Mouse (Mus musculus): ENCODE measurements around the gene Nek2.
A peak's percentile ranks its signal among the peaks of the same experiment; 100 is the strongest.

Nek2 gene

DNA sequence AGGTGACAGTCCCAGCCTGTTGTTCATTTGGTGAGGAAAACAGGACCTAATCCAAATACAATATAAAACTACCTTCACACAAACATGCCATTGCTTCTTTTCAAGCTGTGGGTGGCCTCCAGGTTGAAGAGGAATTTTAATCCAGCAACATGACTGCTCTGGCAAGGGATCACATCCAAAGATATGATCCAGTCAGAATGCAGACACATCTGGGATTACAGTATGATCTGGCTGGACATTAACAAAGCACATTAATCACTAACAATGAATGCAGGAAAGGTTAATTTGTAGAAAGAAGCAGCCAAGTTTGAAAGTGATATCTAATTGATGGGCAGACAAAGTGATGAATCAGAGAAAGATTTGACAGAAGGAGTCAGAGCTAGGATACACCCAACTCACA lies 36.9 kb downstream of the Nek2 start:
- no peak for DNase-seq (ENCODE audit: low spot score in 2 of 2)

GRCm38 (mm10) chr1:191859847-191860246 lies 38.6 kb downstream of the Nek2 start:
- DNase-seq (ENCODE audit: low spot score in 2 of 2) = peak; percentile 46 to 49

DNA sequence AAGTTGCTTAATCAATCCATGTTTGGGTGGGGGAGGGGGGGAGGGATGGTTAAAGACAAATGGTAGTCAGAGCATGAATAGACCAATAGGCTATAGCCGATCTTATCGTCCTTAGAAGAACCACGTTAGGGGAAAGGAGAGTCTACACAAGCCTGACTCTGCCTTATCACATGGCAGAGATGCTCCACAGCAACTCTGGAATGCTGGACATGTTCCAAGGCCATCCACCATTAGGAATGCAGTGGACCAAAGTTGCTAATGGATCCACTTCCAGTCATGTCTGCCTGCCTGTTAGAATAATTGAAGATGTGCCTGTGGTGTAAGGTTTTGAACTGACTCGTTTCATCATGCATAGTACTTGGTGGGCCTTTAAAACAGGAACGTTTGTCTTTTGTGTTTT lies 40.0 kb downstream of the Nek2 start:
- no peak for DNase-seq (ENCODE audit: low spot score in 2 of 2)

GRCm38 (mm10) chr1:191863833-191864550 lies 42.7 kb downstream of the Nek2 start:
- no peak for DNase-seq (ENCODE audit: low spot score in 2 of 2)

- no peak for DNase-seq (ENCODE audit: low spot score in 2 of 2)
These were observed 43.3 kb downstream of the Nek2 start for GRCm38 (mm10) chr1:191864551-191865027.

DNA sequence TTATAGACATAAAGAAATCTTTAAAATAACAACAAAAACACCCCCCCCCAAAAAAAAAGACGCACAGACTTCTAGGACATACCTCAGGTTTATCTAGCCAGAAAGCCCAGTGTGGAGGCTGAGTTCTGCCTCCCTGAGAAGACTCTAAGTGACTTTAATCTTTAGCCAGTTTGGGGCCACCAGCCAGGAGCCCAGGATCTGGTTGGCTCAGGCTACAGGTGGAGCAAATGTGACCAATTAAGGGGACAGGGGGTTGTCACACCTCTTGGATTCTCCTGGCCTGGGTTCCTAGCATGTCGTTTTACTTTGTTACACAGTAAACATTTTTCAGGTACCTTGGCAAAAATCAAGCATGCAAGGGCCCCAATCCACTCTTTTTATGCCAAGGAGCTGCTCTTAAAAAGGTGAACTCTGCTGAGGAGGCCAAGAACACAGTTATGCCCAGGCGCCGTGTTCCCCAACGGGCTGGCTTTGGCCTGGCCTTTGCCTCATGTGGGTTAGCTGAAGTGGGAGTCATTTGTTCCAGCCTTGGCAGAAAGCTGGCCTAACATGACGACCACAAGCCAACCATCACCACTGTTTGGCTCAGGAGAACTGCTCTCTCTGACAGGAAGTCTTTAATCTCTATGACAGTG lies 50.9 kb downstream of the Nek2 start:
- DNase-seq (ENCODE audit: low spot score in 2 of 2) = no peak

DNA sequence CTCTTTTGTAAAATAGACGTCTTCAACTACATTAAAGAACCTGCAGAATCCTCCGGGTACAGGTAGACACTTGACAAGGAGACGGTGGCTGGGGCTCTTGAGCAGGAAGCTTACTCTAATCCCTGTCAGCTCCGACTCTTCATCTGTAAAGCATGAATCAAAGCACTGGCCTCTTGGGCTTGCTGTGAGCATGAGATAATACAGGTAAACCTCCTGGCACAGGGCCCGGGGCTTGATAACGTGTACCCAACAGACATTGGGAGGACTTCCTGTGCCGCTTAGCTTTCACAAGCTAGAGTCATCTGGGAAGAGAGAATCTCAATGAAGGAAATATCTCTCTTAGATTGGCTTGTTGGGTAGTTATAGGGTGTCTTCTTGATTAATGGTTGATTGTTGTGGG lies 53.8 kb downstream of the Nek2 start:
- DNase-seq (ENCODE audit: low spot score in 2 of 2) = no peak

DNA sequence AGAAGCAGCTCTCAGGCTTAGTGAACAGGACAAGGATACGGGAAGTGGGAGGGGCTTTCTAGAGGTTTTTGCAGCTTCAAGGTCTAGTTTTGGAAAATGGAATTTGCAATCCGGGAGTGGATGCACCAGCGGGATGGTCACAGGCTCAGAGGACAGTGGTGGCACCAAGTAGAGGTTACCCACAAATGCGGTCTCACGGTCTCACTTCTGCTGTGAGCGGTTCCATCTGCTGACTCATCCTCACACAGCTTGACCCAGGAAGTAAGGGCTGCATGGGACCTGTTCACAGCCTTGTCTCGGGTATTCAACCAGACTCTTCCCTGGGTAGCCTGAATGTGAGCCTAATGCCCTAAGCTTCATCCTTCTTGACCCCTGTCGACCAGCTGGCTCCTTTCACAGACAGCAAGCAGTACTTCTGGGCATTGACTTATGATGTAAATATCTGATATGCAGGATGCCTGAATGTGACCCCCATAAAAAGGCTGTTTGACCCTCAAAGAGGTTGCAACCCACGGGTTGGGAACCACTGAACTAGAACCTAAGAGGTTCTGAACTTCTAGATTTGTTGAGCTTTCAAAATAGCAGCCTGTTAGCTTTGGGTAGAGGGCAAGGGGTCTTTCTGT lies 54.5 kb downstream of the Nek2 start:
- DNase-seq (ENCODE audit: low spot score in 2 of 2) = no peak

GRCm38 (mm10) chr1:191877681-191878080 lies 56.4 kb downstream of the Nek2 start:
- DNase-seq (ENCODE audit: low spot score in 2 of 2) = no peak

DNA sequence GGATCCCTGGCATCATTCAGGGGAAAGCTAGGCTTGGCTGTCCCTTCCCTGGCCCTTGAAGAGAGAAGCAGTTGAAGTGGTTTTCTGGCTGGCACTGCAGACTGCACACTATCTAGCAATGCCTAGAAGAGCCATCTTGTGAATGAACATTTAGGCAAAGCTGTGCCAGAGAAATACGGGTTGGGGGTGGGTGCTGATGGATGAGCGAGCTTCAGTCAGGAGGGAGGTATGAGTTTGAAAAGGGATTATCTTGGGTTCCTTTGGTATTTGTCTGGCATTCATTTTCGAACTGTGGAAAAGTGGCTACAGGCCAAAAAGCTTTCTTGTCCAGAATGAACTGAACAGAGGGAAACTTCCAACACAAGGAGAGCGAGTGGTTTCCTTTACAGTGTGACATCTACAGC lies 57.3 kb downstream of the Nek2 start:
- no peak for DNase-seq (ENCODE audit: low spot score in 2 of 2)

- DNase-seq (ENCODE audit: low spot score in 2 of 2) = no peak
These were observed 59.0 kb downstream of the Nek2 start for GRCm38 (mm10) chr1:191880247-191880646.

DNA sequence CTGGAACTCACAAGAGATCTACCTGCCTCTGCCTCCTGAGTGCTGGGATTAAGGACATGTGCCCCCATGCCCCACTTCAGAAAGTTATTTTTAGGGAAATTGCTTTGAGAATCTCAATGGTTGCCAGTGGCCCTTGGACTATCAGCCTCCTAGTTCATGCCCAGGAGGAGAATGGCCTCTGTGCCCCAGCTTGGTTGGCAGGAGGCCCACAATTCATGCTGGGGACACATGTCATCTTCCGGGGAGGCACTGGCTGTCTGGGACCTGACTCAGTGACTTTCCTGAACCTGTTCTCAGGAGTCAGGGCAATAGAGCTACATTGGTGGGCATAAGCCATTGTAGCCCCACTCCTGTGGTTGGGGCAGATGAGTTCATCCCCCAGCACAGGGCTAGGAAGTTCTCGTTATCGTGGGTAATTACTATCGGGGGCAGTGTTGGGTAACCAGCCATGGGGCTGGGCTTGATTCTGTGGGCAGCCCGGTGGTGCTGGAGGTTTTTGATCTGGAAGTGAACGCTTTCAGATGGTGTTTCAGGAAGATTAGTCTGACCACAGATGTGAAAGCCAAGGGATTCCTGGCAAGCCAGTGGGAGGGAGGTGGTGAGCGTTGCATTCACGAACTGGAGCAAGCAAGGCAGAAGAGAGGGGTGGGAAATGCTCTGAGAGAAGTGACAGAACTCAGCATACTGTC lies 59.8 kb downstream of the Nek2 start:
- DNase-seq (ENCODE audit: low spot score in 2 of 2) = no peak

DNA sequence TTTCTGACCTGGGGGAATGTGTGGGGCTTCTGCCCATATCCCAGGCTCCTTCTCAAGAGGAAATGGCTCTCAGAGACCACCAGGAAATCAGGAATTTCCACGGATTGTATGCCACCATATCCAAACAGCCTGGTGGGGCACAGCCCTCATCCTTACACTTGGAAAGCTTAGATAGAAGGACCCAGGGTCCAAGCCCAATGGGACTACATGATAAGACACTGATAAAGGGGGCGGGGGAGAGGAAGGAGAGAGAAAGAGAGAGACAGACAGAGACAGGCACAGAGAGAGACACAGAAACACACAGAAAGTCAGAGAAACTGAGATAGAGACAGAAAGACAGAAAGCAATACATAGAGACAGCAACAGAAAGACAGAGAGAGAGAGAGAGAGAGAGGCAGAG lies 60.4 kb downstream of the Nek2 start:
- DNase-seq (ENCODE audit: low spot score in 2 of 2) = no peak
